Mouse (Mus musculus) liver, postnatal 0 days (tissue): ENCODE results near the gene Hist1h1a. TPM values are rescaled to one million over a fixed set of nuclear protein-coding genes. Genes with fewer than 3 reads are reported as not detected.
A peak's percentile ranks its signal among the peaks of the same experiment; 100 is the strongest.
"Not testable (repeated sequence)": the region's sequence is repeated elsewhere in the genome, so short reads cannot be mapped to it uniquely, and the experiment has no call there.

Experiments
- ATAC-seq: fragments of 200-750 bp; cut with Nextera tagmentation; 2 replicates; pipeline ENCODE4 v1.8.0; 2017; ENCODE audit warnings: mild to moderate bottlenecking, moderate library complexity
- DNase-seq: peaks from one replicate; pipeline ENCODE4 v3.0.0-alpha.2; 2016
- H3K27ac ChIP-seq: fragments of 300-500 bp; sonication (generic); 2 replicates; pipeline ENCODE4 v1.5.1; 2014; ENCODE audit warnings: antibody characterized with exemption, moderate library complexity, mild to moderate bottlenecking, low read depth
- H3K27me3 ChIP-seq: fragments of 300-500 bp; sonication (generic); 2 replicates; pipeline ENCODE4 v1.6.1; 2014; ENCODE audit warnings: low read length, control low read depth, mixed read lengths; ENCODE audit not compliant: insufficient read depth
- H3K36me3 ChIP-seq: fragments of 300-500 bp; sonication (generic); replicated peaks from 2 replicates; pipeline ENCODE4 v1.6.1; 2014; ENCODE audit warnings: mild to moderate bottlenecking, control low read depth, low read length, moderate library complexity, mixed read lengths; ENCODE audit not compliant: insufficient read depth
- H3K4me1 ChIP-seq: fragments of 300-500 bp; sonication (generic); 2 replicates; pipeline ENCODE4 v1.6.1; 2014; ENCODE audit warnings: antibody characterized with exemption, mild to moderate bottlenecking, control low read depth; ENCODE audit not compliant: insufficient read depth
- H3K4me2 ChIP-seq: fragments of 300-500 bp; sonication (generic); 2 replicates; pipeline ENCODE4 v1.6.1; 2014; ENCODE audit warnings: low read depth, mild to moderate bottlenecking, low read length, moderate library complexity, mixed read lengths
- H3K4me3 ChIP-seq: fragments of 300-500 bp; sonication (generic); 2 replicates; pipeline ENCODE4 v1.5.1; 2014; ENCODE audit warnings: low read depth, low read length
- H3K9ac ChIP-seq: fragments of 300-500 bp; sonication (generic); replicated peaks from 2 replicates; pipeline ENCODE4 v1.6.1; 2014; ENCODE audit warnings: mild to moderate bottlenecking, moderate library complexity
- H3K9me3 ChIP-seq: fragments of 300-500 bp; sonication (generic); 2 replicates; pipeline ENCODE4 v1.6.1; 2016; ENCODE audit warnings: mild to moderate bottlenecking, control low read depth, low read length, mixed read lengths
- CTCF ChIP-seq: sonication (generic); IDR thresholded peaks from 2 replicates; pipeline ENCODE4 v1.5.1; 2016; ENCODE audit warnings: antibody characterized with exemption, low read depth
- EP300 ChIP-seq: IDR thresholded peaks from 2 replicates; pipeline ENCODE4 v1.6.1; 2016; ENCODE audit warnings: antibody characterized with exemption, low read depth, mild to moderate bottlenecking
- WGBS: fragments of 180-500 bp; shearing (Covaris S2); extraction: QIAGEN DNeasy Blood & Tissue Kit; methylation state at CpG from one replicate; pipeline ENCODE4 v1.1.7; 2014; ENCODE audit not compliant: insufficient replicate concordance; 5-methylcytosine and 5-hydroxymethylcytosine counted together
- polyA plus RNA-seq: library from polyadenylated mRNA; unstranded; fragments of >200 nt; fragmentation: Nextera tagmentation; extraction: Ambion mirVana; gene quantifications from 2 replicates; pipeline ENCODE4 v1.2.1, GENCODE M21; 2015

The Hist1h1a gene
- polyA plus RNA-seq, 1 experiment from 2014 or later, result 4.6 TPM

- ATAC-seq, result peak; percentile 69
- peak within 1 kb of the TSS; percentile 97 for H3K27ac ChIP-seq
- TF ChIP-seq EP300 (peak; percentile 93), CTCF (no peak)
- WGBS, result under 1% methylated on average over 62 of the region's 72 CpGs
- peak within 1 kb of the TSS; percentile 84 for H3K4me2 ChIP-seq
- peak within 1 kb of the TSS; percentile 75 for H3K9ac ChIP-seq
- H3K9me3 ChIP-seq, result no peaks in the 10 kb centered on the region
- H3K4me1 ChIP-seq, result peaks cover 24% of the 10 kb centered on the region
- no peaks in the 10 kb centered on the region for H3K36me3 ChIP-seq
- H3K4me3 ChIP-seq, result peak within 1 kb of the TSS; percentile 59
- peak; percentile 99 for DNase-seq
- H3K27me3 ChIP-seq, result no peaks in the 10 kb centered on the region
Observed at GRCm38 (mm10) chr13:23760972-23761864, 2.2 kb upstream of the Hist1h1a start, which contains the start of gene Hist1h4a. TSS of gene Hist1h4a (minus strand) at chr13:23761230.

- Histone ChIP-seq H3K27ac (peak within 1 kb of the TSS; percentile 97), H3K9ac (peak within 1 kb of the TSS; percentile 79), H3K4me2 (peak within 1 kb of the TSS; percentile 84), H3K4me3 (peak within 1 kb of the TSS; percentile 59), H3K4me1 (peaks cover 24% of the 10 kb centered on the region)
- DNase-seq, result peak; percentile 72
- peak; percentile 72 for TF ChIP-seq EP300
- H3K27me3 ChIP-seq, H3K36me3 ChIP-seq, H3K9me3 ChIP-seq: not testable (repeated sequence)
- under 1% methylated on average over 25 of the region's 52 CpGs for WGBS
- ATAC-seq, result peak; percentile 48
Observed at GRCm38 (mm10) chr13:23761871-23762821, 1.3 kb upstream of the Hist1h1a start, which contains the start of gene Hist1h3a. TSS of gene Hist1h3a (minus strand) at chr13:23762386.

- DNase-seq (no peak), ATAC-seq (no peak)
- peak overlapping the region; percentile 79 for H3K9ac ChIP-seq
- peak overlapping the region; percentile 84 for H3K4me2 ChIP-seq
- H3K9me3 ChIP-seq, result no peaks in the 10 kb centered on the region
- no peaks in the 10 kb centered on the region for H3K36me3 ChIP-seq
- WGBS, result 1% methylated on average over 10 of the region's 10 CpGs
- H3K4me1 ChIP-seq, result peaks cover 24% of the 10 kb centered on the region
- TF ChIP-seq CTCF, result no peak
- no peak for TF ChIP-seq EP300
- H3K27ac ChIP-seq, result peak overlapping the region; percentile 97
- H3K4me3 ChIP-seq, result peak overlapping the region; percentile 59
- no peaks in the 10 kb centered on the region for H3K27me3 ChIP-seq
Observed at GRCm38 (mm10) chr13:23763242-23763585, 252 bp upstream of the Hist1h1a start.

- peak overlapping the region; percentile 79 for H3K9ac ChIP-seq
- WGBS, result 31% methylated on average over 12 of the region's 12 CpGs
- H3K4me1 ChIP-seq, result peaks cover 20% of the 10 kb centered on the region
- ATAC-seq, result no peak
- TF ChIP-seq EP300 (peak; percentile 55), CTCF (no peak)
- peak; percentile 45 for DNase-seq
- H3K4me3 ChIP-seq, result peak overlapping the region; percentile 59
- no peaks in the 10 kb centered on the region for H3K27me3 ChIP-seq
- no peaks in the 10 kb centered on the region for H3K36me3 ChIP-seq
- peak overlapping the region; percentile 84 for H3K4me2 ChIP-seq
- H3K9me3 ChIP-seq, result no peaks in the 10 kb centered on the region
- peak overlapping the region; percentile 97 for H3K27ac ChIP-seq
Observed at GRCm38 (mm10) chr13:23764324-23765171, 1.1 kb downstream of the Hist1h1a start.

GRCm38 (mm10) chr13:23765172-23765513 lies 1.7 kb downstream of the Hist1h1a start:
- H3K4me2 ChIP-seq, result peak overlapping the region; percentile 84
- TF ChIP-seq CTCF (no peak), EP300 (0 out of 2 replicates have a peak, but pooled peaks have one; percentile 28)
- H3K4me1 ChIP-seq, result peaks cover 20% of the 10 kb centered on the region
- no peaks in the 10 kb centered on the region for H3K9me3 ChIP-seq
- peak overlapping the region; percentile 79; the same call in 1 of the 2 replicates for H3K9ac ChIP-seq
- no peaks in the 10 kb centered on the region for H3K27me3 ChIP-seq
- H3K27ac ChIP-seq, result peak overlapping the region; percentile 97
- DNase-seq (no peak), ATAC-seq (no peak)
- H3K4me3 ChIP-seq, result peak overlapping the region; percentile 59; the same call in 1 of the 2 replicates
- no peaks in the 10 kb centered on the region for H3K36me3 ChIP-seq
- WGBS, result 30% methylated on average over 1 of the region's 1 CpGs
